Mouse (Mus musculus): ENCODE measurements around the gene Surf4. TPM values are rescaled to one million over a fixed set of nuclear protein-coding genes. Genes with fewer than 3 reads are reported as not detected.

The Surf4 gene
- polyA plus RNA-seq, 1 experiment from 2014 or later: 183 TPM

DNA sequence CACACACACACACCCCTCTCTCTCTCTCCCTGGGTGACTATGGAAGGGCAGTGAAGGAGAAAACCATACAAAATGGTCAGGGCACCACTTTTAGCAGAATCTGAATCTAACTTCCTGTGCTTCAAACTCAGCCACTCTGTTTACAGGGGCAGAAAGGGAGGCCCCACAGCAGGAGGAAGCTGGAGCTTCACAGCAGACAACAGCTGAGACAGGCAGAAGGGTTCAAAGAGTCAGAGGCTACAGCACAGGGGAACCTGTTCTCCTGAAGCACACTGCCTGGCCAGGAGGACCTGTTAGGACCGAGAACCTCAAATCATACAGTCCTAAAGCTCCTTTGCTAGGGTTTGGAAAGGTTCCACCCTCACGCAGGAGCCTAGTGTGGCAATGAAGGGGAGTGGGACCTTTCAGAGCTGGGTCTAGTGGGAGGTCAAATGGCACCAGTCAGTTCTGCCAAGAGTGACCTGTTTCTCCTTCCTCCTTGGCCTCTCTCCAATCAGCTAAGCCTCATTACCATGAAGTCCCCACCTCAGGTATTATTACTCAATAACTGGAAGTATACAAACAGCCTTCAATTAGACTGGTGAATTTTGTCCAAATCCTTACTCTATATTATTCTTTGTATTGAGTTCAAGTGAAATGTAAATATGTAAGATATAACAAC lies 21.1 kb upstream of the Surf4 start:
- DNase-seq (ENCODE audit: low spot score) (no peak), ATAC-seq (ENCODE audit: low FRiP score, low TSS enrichment) (no peak)
- no peak overlapping the region for H3K4me2 ChIP-seq (replicated peaks; ENCODE audit: low read depth)
- no peak overlapping the region for H3K9ac ChIP-seq (ENCODE audit: low read length)
- H3K4me3 ChIP-seq (ENCODE audit: low read depth, low read length): no peak overlapping the region
- H3K36me3 ChIP-seq (ENCODE audit: control insufficient read depth, insufficient read depth, low read length): peaks cover 30% of the 10 kb centered on the region
- H3K4me1 ChIP-seq (replicated peaks; ENCODE audit: control insufficient read depth, insufficient read depth): no peaks in the 10 kb centered on the region
- H3K9me3 ChIP-seq (ENCODE audit: control insufficient read depth, low read length): no peaks in the 10 kb centered on the region
- TF ChIP-seq EP300 (optimal IDR thresholded peaks at IDR 0.05) (no peak), CTCF (IDR thresholded peaks at IDR 0.05; ENCODE audit: low read depth) (no peak)
- no peaks in the 10 kb centered on the region for H3K27me3 ChIP-seq (ENCODE audit: control insufficient read depth, insufficient read depth, low read length)
- H3K27ac ChIP-seq (replicated peaks): no peak overlapping the region
- WGBS: 88% methylated on average over 2 of the region's 2 CpGs

DNA sequence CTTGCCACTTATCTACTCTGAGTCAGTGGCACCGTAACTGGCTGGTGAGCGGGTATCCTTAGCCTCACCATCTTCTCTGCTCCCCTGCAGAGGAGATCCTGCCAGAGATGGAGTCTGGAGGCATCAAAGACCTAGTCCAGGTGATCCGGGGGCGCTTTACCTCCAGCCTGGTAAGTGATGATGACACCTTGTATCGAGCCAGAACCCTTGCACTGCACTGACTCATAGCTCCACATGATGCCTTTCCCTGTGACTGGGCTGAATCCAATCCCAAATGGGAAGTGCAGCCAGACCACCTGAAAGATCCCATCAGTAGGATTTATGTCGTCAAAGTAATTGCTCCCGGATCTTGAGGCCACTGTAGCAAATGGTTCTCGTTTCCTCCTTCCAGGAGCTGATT lies 19.1 kb upstream of the Surf4 start:
- H3K9ac ChIP-seq (ENCODE audit: low read length): no peak overlapping the region
- DNase-seq (ENCODE audit: low spot score) (no peak), ATAC-seq (ENCODE audit: low FRiP score, low TSS enrichment) (no peak)
- peaks cover 21% of the 10 kb centered on the region for H3K36me3 ChIP-seq (ENCODE audit: control insufficient read depth, insufficient read depth, low read length)
- H3K27ac ChIP-seq (replicated peaks): no peak overlapping the region
- no peaks in the 10 kb centered on the region for H3K9me3 ChIP-seq (ENCODE audit: control insufficient read depth, low read length)
- no peaks in the 10 kb centered on the region for H3K4me1 ChIP-seq (replicated peaks; ENCODE audit: control insufficient read depth, insufficient read depth)
- no peak overlapping the region for H3K4me3 ChIP-seq (ENCODE audit: low read depth, low read length)
- no peaks in the 10 kb centered on the region for H3K27me3 ChIP-seq (ENCODE audit: control insufficient read depth, insufficient read depth, low read length)
- 88% methylated on average over 8 of the region's 8 CpGs for WGBS
- no peak for TF ChIP-seq EP300 (optimal IDR thresholded peaks at IDR 0.05)
- no peak for TF ChIP-seq CTCF (IDR thresholded peaks at IDR 0.05; ENCODE audit: low read depth)
- no peak overlapping the region for H3K4me2 ChIP-seq (replicated peaks; ENCODE audit: low read depth)

DNA sequence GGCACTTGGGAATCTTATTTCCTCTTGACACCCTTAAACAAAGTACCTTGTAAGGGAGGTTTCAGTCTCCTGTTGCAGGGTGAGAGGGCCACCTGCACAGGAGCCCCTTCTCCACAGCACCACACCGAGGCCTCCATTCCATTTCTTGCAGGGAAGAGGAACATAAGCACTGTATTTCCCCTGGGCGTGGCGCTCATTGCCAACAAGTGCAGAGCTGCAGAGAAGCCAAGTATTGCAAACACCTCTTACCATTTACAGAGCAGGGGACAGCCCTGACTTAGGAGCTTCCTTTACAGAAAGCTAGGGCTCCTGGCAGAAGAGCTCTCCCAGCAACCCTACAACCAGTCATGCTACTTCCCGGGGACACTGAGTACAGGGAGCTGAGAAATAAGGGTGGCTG lies 18.5 kb upstream of the Surf4 start:
- 92% methylated on average over 4 of the region's 4 CpGs for WGBS
- ATAC-seq (ENCODE audit: low FRiP score, low TSS enrichment) (no peak), DNase-seq (ENCODE audit: low spot score) (no peak)
- peaks cover 20% of the 10 kb centered on the region for H3K36me3 ChIP-seq (ENCODE audit: control insufficient read depth, insufficient read depth, low read length)
- no peaks in the 10 kb centered on the region for H3K4me1 ChIP-seq (replicated peaks; ENCODE audit: control insufficient read depth, insufficient read depth)
- no peaks in the 10 kb centered on the region for H3K27me3 ChIP-seq (ENCODE audit: control insufficient read depth, insufficient read depth, low read length)
- H3K4me3 ChIP-seq (ENCODE audit: low read depth, low read length): no peak overlapping the region
- TF ChIP-seq EP300 (optimal IDR thresholded peaks at IDR 0.05): no peak
- TF ChIP-seq CTCF (IDR thresholded peaks at IDR 0.05; ENCODE audit: low read depth): no peak
- H3K4me2 ChIP-seq (replicated peaks; ENCODE audit: low read depth): no peak overlapping the region
- H3K9ac ChIP-seq (ENCODE audit: low read length): no peak overlapping the region
- H3K27ac ChIP-seq (replicated peaks): no peak overlapping the region
- no peaks in the 10 kb centered on the region for H3K9me3 ChIP-seq (ENCODE audit: control insufficient read depth, low read length)

DNA sequence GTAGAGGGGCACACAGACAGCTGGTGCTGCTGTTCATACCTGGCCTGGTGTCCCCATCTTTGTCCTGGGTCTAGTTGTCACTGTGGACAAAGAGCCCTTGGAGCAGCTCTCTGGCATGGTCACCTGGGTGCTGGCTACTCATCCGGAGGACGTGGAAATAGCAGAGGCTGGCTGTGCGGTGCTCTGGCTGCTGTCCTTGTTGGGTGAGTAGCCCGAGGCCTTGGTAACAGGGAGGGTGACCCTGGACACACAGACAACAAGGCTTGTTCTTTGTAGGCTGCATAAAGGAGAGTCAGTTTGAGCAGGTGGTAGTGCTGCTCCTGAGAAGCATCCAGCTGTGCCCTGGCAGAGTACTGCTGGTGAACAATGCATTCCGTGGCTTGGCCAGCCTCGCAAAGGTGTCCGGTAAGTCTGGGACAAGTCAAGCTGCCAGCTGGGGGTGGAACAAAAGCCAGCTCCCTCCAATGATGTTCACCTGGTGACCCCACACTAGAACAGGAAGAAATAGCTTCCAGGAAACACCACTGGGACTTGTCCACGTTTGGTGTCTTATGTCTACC lies 17.7 kb upstream of the Surf4 start:
- no peak overlapping the region for H3K4me2 ChIP-seq (replicated peaks; ENCODE audit: low read depth)
- no peak for TF ChIP-seq CTCF (IDR thresholded peaks at IDR 0.05; ENCODE audit: low read depth)
- no peak for TF ChIP-seq EP300 (optimal IDR thresholded peaks at IDR 0.05)
- no peak overlapping the region for H3K9ac ChIP-seq (ENCODE audit: low read length)
- peaks cover 19% of the 10 kb centered on the region for H3K36me3 ChIP-seq (ENCODE audit: control insufficient read depth, insufficient read depth, low read length)
- H3K4me1 ChIP-seq (replicated peaks; ENCODE audit: control insufficient read depth, insufficient read depth): no peaks in the 10 kb centered on the region
- DNase-seq (ENCODE audit: low spot score): no peak
- WGBS: 90% methylated on average over 8 of the region's 8 CpGs
- no peak overlapping the region for H3K4me3 ChIP-seq (ENCODE audit: low read depth, low read length)
- no peaks in the 10 kb centered on the region for H3K27me3 ChIP-seq (ENCODE audit: control insufficient read depth, insufficient read depth, low read length)
- no peak for ATAC-seq (ENCODE audit: low FRiP score, low TSS enrichment)
- no peak overlapping the region for H3K27ac ChIP-seq (replicated peaks)
- H3K9me3 ChIP-seq (ENCODE audit: control insufficient read depth, low read length): no peaks in the 10 kb centered on the region

DNA sequence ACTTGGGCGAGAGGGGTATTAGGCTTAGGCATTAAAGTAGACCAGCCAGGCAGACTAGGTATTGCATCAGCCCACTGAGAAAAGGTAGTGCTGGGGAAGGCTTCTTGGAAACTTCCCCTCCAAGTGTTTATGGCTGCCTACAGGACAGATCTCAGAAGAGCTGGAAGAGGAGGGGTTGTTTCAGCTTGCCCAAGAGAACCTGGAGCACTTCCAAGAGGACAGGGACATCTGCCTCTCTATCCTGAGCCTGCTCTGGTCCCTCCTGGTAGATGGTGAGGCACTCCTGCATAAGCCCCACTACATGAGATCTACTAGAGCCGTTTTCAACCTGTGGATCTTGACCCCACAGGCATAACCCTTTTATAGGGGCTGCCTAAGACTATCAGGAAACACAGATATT lies 16.7 kb upstream of the Surf4 start:
- H3K27ac ChIP-seq (replicated peaks): no peak overlapping the region
- WGBS: 82% methylated on average over 2 of the region's 2 CpGs
- H3K4me2 ChIP-seq (replicated peaks; ENCODE audit: low read depth): no peak overlapping the region
- TF ChIP-seq CTCF (IDR thresholded peaks at IDR 0.05; ENCODE audit: low read depth) (no peak), EP300 (optimal IDR thresholded peaks at IDR 0.05) (no peak)
- H3K36me3 ChIP-seq (ENCODE audit: control insufficient read depth, insufficient read depth, low read length): peaks cover 16% of the 10 kb centered on the region
- no peak for ATAC-seq (ENCODE audit: low FRiP score, low TSS enrichment)
- no peaks in the 10 kb centered on the region for H3K27me3 ChIP-seq (ENCODE audit: control insufficient read depth, insufficient read depth, low read length)
- no peak overlapping the region for H3K9ac ChIP-seq (ENCODE audit: low read length)
- no peaks in the 10 kb centered on the region for H3K4me1 ChIP-seq (replicated peaks; ENCODE audit: control insufficient read depth, insufficient read depth)
- no peak overlapping the region for H3K4me3 ChIP-seq (ENCODE audit: low read depth, low read length)
- H3K9me3 ChIP-seq (ENCODE audit: control insufficient read depth, low read length): no peaks in the 10 kb centered on the region
- no peak for DNase-seq (ENCODE audit: low spot score)

DNA sequence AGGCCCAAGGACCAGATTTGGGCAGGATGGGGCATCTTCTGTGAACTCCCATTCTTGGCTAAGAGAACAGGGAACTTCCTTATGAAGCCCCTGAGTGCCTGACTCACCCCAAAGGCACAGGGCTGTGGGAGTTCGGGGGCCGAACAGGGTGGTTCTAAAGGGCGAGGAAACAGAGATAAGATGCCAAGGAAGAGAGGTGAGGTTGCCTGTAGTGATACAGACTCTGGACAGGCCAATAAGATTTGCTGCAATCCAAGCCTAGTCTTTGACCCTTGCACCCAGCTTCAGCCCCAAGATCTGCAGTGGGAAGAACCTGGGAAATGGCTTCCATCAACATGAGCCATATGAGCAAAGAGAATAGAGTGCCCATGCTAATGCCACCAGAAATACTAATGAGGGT lies 9.5 kb upstream of the Surf4 start:
- Histone ChIP-seq H3K4me1 (replicated peaks; ENCODE audit: control insufficient read depth, insufficient read depth) (no peaks in the 10 kb centered on the region), H3K36me3 (ENCODE audit: control insufficient read depth, insufficient read depth, low read length) (no peaks in the 10 kb centered on the region), H3K27me3 (ENCODE audit: control insufficient read depth, insufficient read depth, low read length) (no peaks in the 10 kb centered on the region), H3K4me3 (ENCODE audit: low read depth, low read length) (no peak overlapping the region), H3K9me3 (ENCODE audit: control insufficient read depth, low read length) (no peaks in the 10 kb centered on the region), H3K9ac (ENCODE audit: low read length) (no peak overlapping the region), H3K4me2 (replicated peaks; ENCODE audit: low read depth) (no peak overlapping the region), H3K27ac (replicated peaks) (no peak overlapping the region)
- ATAC-seq (ENCODE audit: low FRiP score, low TSS enrichment) (no peak), DNase-seq (ENCODE audit: low spot score) (no peak)
- TF ChIP-seq CTCF (IDR thresholded peaks at IDR 0.05; ENCODE audit: low read depth) (no peak), EP300 (optimal IDR thresholded peaks at IDR 0.05) (no peak)
- WGBS: 67% methylated on average over 3 of the region's 3 CpGs
